Mouse (Mus musculus): ENCODE measurements at regions not wholly inside any gene's neighbourhood (a gene's known extent, or its start where the extent isn't known, plus 50 kb on each side); places are given as distances from the start of the nearest gene placed in this dataset.

- TF ChIP-seq CTCF (IDR thresholded peaks at IDR 0.05; ENCODE audit: control insufficient read depth, insufficient read depth, insufficient replicate concordance, low read depth, low read length) (no peak), POLR2A (IDR thresholded peaks at IDR 0.05; ENCODE audit: control insufficient read depth, low read depth, low read length) (no peak)
- no peak overlapping the region for H3K27ac ChIP-seq (ENCODE audit: control insufficient read depth, insufficient read depth, low read depth, low read length)
- H3K36me3 ChIP-seq (ENCODE audit: control insufficient read depth, insufficient read depth, low read length) = no peaks in the 10 kb centered on the region
- no peaks in the 10 kb centered on the region for H3K4me1 ChIP-seq (ENCODE audit: control insufficient read depth, insufficient read depth, low read length)
- H3K27me3 ChIP-seq (ENCODE audit: control insufficient read depth, insufficient read depth, low read length) = no peaks in the 10 kb centered on the region
- H3K4me3 ChIP-seq (ENCODE audit: control insufficient read depth, low read depth, low read length) = no peak overlapping the region
These were observed 55.1 kb upstream of the Smox start for GRCm38 (mm10) chr2:131436149-131436548.

- H3K27me3 ChIP-seq (ENCODE audit: control insufficient read depth, insufficient read depth, low read length) = no peaks in the 10 kb centered on the region
- no peaks in the 10 kb centered on the region for H3K36me3 ChIP-seq (ENCODE audit: control insufficient read depth, insufficient read depth, low read length)
- TF ChIP-seq CTCF (IDR thresholded peaks at IDR 0.05; ENCODE audit: control insufficient read depth, insufficient read depth, insufficient replicate concordance, low read depth, low read length) = no peak
- TF ChIP-seq POLR2A (IDR thresholded peaks at IDR 0.05; ENCODE audit: control insufficient read depth, low read depth, low read length) = no peak
- no peak overlapping the region for H3K4me3 ChIP-seq (ENCODE audit: control insufficient read depth, low read depth, low read length)
- H3K4me1 ChIP-seq (ENCODE audit: control insufficient read depth, insufficient read depth, low read length) = no peaks in the 10 kb centered on the region
- no peak overlapping the region for H3K27ac ChIP-seq (ENCODE audit: control insufficient read depth, insufficient read depth, low read depth, low read length)
These were observed 60.8 kb upstream of the Smox start for GRCm38 (mm10) chr2:131430474-131430873.

- no peak overlapping the region for H3K4me3 ChIP-seq (ENCODE audit: control insufficient read depth, low read depth, low read length)
- no peaks in the 10 kb centered on the region for H3K27me3 ChIP-seq (ENCODE audit: control insufficient read depth, insufficient read depth, low read length)
- TF ChIP-seq CTCF (IDR thresholded peaks at IDR 0.05; ENCODE audit: control insufficient read depth, insufficient read depth, insufficient replicate concordance, low read depth, low read length) (no peak), POLR2A (IDR thresholded peaks at IDR 0.05; ENCODE audit: control insufficient read depth, low read depth, low read length) (no peak)
- no peak overlapping the region for H3K27ac ChIP-seq (ENCODE audit: control insufficient read depth, insufficient read depth, low read depth, low read length)
- no peaks in the 10 kb centered on the region for H3K36me3 ChIP-seq (ENCODE audit: control insufficient read depth, insufficient read depth, low read length)
- no peaks in the 10 kb centered on the region for H3K4me1 ChIP-seq (ENCODE audit: control insufficient read depth, insufficient read depth, low read length)
These were observed 63.2 kb upstream of the Smox start for GRCm38 (mm10) chr2:131428089-131428488.

- no peak for TF ChIP-seq POLR2A (IDR thresholded peaks at IDR 0.05; ENCODE audit: control insufficient read depth, low read depth, low read length)
- TF ChIP-seq CTCF (IDR thresholded peaks at IDR 0.05; ENCODE audit: control insufficient read depth, insufficient read depth, insufficient replicate concordance, low read depth, low read length) = no peak
- no peaks in the 10 kb centered on the region for H3K36me3 ChIP-seq (ENCODE audit: control insufficient read depth, insufficient read depth, low read length)
- H3K4me3 ChIP-seq (ENCODE audit: control insufficient read depth, low read depth, low read length) = no peak overlapping the region
- no peaks in the 10 kb centered on the region for H3K27me3 ChIP-seq (ENCODE audit: control insufficient read depth, insufficient read depth, low read length)
- no peaks in the 10 kb centered on the region for H3K4me1 ChIP-seq (ENCODE audit: control insufficient read depth, insufficient read depth, low read length)
- H3K27ac ChIP-seq (ENCODE audit: control insufficient read depth, insufficient read depth, low read depth, low read length) = no peak overlapping the region
These were observed 64.4 kb upstream of the Smox start for GRCm38 (mm10) chr2:131426941-131427340.

- Histone ChIP-seq H3K27me3 (ENCODE audit: control insufficient read depth, insufficient read depth, low read length) (no peaks in the 10 kb centered on the region), H3K4me3 (ENCODE audit: control insufficient read depth, low read depth, low read length) (no peak overlapping the region), H3K27ac (ENCODE audit: control insufficient read depth, insufficient read depth, low read depth, low read length) (no peak overlapping the region), H3K36me3 (ENCODE audit: control insufficient read depth, insufficient read depth, low read length) (no peaks in the 10 kb centered on the region), H3K4me1 (ENCODE audit: control insufficient read depth, insufficient read depth, low read length) (peaks cover 4% of the 10 kb centered on the region)
- TF ChIP-seq CTCF (IDR thresholded peaks at IDR 0.05; ENCODE audit: control insufficient read depth, insufficient read depth, insufficient replicate concordance, low read depth, low read length) = no peak
These were observed 67.5 kb upstream of the Smox start for GRCm38 (mm10) chr2:131423616-131424320.

- TF ChIP-seq CTCF (IDR thresholded peaks at IDR 0.05; ENCODE audit: control insufficient read depth, insufficient read depth, insufficient replicate concordance, low read depth, low read length) = peak; percentile 21; the same call in 1 of the 2 replicates
- TF ChIP-seq POLR2A (IDR thresholded peaks at IDR 0.05; ENCODE audit: control insufficient read depth, low read depth, low read length) = no peak
- H3K4me3 ChIP-seq (ENCODE audit: control insufficient read depth, low read depth, low read length) = peak overlapping the region; percentile 72
- H3K36me3 ChIP-seq (ENCODE audit: control insufficient read depth, insufficient read depth, low read length) = no peaks in the 10 kb centered on the region
- H3K27ac ChIP-seq (ENCODE audit: control insufficient read depth, insufficient read depth, low read depth, low read length) = no peak overlapping the region
- H3K27me3 ChIP-seq (ENCODE audit: control insufficient read depth, insufficient read depth, low read length) = no peaks in the 10 kb centered on the region
- H3K4me1 ChIP-seq (ENCODE audit: control insufficient read depth, insufficient read depth, low read length) = peaks cover 4% of the 10 kb centered on the region
These were observed 68.3 kb upstream of the Smox start for GRCm38 (mm10) chr2:131422907-131423445.

GRCm38 (mm10) chr2:131418130-131418529 is 65.4 kb upstream of the Rnf24 start:
- H3K27ac ChIP-seq (ENCODE audit: control insufficient read depth, insufficient read depth, low read depth, low read length) = no peak overlapping the region
- no peaks in the 10 kb centered on the region for H3K27me3 ChIP-seq (ENCODE audit: control insufficient read depth, insufficient read depth, low read length)
- H3K36me3 ChIP-seq (ENCODE audit: control insufficient read depth, insufficient read depth, low read length) = no peaks in the 10 kb centered on the region
- TF ChIP-seq POLR2A (IDR thresholded peaks at IDR 0.05; ENCODE audit: control insufficient read depth, low read depth, low read length) (no peak), CTCF (IDR thresholded peaks at IDR 0.05; ENCODE audit: control insufficient read depth, insufficient read depth, insufficient replicate concordance, low read depth, low read length) (no peak)
- no peak overlapping the region for H3K4me3 ChIP-seq (ENCODE audit: control insufficient read depth, low read depth, low read length)
- peaks cover 4% of the 10 kb centered on the region for H3K4me1 ChIP-seq (ENCODE audit: control insufficient read depth, insufficient read depth, low read length)
